Mouse (Mus musculus): Measurements from ENCODE around the gene Lgals9.
A peak's percentile ranks its signal among the peaks of the same experiment; 100 is the strongest.

The Lgals9 gene

DNA sequence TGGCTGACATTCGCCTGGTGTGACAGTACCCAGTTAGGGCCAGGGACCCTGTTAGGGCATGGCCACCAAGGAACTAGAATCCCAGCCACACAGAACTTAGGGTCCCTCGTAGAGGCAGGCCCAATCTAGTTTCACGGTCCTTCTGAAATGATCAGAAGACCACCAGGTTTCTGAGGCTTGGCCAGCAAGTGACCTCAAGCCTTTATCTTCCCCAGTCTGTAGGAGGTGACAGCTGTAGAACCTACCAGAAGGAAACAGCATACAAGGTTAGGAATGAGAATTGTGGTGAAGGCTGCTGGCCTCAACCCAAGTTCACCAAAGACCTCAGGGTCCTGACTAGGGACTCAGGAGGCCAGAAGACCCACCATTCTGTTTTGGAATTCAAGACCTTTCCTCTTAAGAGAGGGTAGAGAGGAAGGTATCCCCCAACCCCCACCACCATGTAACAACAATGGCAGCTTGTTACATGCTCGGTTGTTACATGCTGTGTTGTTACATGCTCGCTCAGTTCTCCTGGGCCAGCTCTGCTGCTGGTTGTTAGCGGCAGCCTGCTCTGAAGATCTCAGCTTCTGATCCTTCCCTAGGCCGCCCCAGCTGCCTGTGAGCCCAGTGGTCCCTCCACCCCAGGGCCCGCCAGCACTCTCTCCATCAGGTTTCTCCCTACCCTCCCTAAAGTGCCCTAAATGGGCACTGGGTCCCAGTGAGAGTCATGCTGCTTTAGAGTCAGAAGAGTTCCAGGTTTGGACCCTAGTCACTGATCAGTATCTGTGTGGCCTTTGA is 7.8 kb downstream of the Lgals9 start:
- DNase-seq (ENCODE audit: low read depth) = no peak

DNA sequence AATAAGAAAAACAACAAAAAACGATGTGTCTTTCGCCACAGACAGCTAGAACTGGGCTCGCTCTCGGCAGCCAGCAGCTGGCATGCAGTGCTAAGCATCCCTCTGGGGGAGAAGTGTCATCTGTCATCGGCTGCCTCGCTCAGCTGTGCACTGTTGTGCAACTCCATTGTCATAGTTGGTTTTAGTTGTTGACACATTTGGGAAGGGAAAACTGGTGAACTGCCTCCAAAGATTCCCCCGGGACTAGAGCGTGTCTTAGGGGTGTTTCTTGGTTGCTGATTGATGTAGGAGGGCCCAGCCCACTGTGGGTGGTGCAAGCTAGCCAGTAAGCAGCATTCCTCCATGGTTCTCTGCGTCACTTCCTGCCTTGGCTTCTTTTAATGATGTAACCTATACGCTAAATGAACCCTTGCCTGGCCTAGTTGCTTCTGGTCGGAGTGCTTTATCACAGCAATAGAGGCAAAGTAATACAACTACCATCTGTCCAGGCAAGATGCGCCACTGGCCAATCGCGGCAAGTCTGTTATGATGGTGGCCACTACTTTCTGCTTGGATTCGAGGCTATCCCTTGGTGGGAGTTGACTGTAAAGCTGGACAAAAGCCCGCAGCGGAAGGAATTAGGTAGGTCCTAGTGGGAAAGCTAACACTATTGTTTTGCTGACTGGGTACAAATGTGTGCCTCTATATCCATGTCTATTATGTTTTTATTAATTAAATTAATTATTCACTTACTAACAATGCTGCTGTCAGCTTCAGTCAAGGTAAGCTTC is 11.2 kb downstream of the Lgals9 start:
- peak; percentile 56 for DNase-seq (ENCODE audit: low read depth)

DNA sequence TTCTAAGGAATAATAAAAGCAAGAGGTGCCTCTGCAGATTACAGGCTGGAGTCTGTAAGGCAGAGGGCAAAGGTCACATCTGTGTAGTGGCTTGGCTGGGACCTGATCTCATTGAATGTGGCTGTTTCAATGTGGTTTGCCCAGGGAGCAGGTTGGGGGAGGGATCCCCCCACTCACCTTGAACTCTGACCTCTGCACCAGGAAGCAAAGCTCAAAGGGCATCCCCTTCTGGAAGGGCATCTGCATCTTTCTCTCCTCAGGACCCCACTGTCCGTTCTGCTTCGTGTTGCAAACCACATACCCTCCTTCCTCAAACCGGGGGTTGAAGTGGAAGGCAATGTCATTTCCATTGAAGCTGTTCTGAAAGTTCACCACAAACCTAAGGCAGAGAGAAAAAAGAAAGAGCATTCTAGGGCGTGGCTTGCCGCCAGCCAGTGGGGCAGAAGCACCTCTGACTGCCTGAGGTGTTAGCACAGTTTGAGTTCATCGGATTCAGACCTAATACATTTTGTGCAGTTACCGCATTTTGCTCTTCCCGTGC is 11.9 kb downstream of the Lgals9 start:
- DNase-seq (ENCODE audit: low read depth) = peak; percentile 52

DNA sequence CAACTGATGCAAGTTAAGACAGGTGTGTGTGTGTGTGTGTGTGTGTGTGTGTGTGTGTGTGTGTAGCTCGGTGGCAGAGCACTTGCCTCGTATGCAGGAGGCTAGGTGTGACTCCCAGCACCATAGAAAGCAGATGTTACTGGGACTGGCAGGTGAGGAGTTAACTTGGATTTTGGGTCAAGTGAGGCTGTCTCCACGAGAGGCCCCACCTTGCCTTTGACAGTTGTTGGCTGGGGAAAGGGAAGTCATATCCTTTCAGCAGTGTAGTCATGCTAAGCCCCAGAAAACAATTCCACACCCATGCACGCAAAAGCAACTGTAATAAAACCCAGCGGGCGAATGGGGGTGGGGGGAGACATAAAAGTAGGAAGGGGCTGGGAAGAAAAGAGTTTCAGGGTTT is 12.4 kb downstream of the Lgals9 start:
- no peak for DNase-seq (ENCODE audit: low read depth)

DNA sequence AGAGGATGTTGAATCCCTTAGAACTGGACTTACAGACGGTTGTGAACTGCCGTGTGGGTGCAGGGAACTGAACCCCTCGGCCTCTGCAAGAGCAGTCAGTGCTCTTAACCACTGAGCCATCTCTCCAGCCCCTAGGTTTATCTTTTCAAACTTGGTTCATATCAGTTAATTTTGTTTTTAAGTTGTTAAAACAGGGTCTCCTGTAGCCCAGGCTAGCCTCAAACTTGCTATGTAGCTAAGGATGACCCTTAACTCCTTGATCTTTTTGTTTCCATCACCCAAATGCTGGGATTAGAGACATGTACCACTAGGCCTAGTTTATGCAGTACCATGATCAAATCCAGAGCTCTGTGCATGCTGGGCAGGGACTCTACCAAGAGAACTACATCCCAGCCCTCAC is 13.0 kb downstream of the Lgals9 start:
- DNase-seq (ENCODE audit: low read depth) = no peak

DNA sequence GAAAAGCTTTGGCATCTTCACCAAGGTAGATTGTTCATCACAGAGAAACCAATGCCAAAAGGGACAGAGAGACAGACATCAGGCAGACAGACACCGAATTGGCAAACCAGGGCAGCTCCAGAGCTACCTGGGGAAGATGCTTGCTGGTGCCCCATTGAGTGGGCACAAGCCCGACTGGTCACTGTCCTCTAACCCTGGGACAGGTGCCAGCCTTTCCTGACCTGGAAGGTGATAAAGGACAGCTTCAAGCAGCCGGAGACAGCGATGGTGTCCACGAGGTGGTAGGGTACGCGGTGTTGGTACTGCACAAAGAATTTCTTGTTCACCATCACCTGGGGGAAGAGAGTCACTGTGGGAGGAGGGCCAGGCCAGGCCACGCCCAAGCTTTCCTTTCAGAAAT is 13.7 kb downstream of the Lgals9 start:
- DNase-seq (ENCODE audit: low read depth) = no peak

DNA sequence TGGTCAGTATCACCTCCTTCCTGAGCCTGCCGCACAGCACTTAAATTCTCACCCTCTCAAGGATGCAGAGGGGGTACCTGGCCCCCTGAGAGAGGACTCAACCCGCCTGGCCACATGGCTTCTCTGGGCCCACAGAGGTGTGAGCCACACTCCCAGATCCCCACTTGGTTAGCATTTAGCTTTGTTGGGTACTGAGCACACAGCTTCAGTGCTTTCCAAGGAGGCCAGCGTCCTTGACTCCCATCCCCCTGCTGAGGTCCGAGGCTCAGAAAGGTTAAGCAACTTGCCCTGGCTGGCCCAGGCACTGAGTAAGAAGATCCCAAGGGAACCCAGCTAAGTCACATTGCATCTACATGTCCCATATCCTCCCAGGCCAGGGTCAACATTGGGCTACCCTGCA is 16.6 kb downstream of the Lgals9 start:
- no peak for DNase-seq (ENCODE audit: low read depth)

DNA sequence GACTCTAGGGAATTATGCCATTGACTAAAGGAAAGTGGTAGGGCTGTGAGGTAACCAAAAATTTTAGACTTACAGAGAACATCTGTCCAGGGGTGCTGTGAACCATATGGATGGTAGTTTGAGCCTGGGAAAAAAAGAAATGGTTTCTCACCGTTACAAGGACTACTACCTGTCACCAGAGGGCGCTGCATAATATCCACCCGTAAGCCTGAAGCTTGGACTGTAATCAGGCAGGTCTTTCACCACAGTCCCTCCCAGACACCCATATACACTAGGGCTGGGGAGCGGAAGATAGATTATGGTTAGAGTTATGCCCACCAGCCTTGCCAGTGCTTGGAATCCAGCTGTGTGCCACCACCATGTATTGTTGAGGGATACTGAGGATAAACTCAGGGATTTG is 17.4 kb downstream of the Lgals9 start:
- DNase-seq (ENCODE audit: low read depth) = peak; percentile 73

DNA sequence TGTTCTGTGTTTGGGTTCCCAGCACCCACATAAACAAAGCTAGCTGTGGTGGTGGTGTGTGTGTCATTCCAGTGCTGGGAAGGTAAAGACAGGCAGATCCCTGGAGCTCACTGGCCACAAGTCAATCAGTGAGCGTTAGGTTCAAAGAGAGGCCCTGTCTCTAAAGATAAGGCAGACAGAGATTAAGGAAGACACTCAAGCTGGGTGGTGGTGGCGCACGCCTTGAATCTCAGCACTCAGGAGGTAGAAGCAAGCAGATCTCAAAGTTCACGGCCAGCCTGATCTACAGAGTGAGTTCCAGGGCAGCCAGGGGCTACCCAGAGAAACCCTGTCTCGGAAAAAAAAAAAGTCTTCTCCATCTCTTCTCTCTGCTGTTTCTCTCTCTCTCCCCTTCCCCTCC is 23.5 kb downstream of the Lgals9 start:
- DNase-seq (ENCODE audit: low read depth) = no peak

DNA sequence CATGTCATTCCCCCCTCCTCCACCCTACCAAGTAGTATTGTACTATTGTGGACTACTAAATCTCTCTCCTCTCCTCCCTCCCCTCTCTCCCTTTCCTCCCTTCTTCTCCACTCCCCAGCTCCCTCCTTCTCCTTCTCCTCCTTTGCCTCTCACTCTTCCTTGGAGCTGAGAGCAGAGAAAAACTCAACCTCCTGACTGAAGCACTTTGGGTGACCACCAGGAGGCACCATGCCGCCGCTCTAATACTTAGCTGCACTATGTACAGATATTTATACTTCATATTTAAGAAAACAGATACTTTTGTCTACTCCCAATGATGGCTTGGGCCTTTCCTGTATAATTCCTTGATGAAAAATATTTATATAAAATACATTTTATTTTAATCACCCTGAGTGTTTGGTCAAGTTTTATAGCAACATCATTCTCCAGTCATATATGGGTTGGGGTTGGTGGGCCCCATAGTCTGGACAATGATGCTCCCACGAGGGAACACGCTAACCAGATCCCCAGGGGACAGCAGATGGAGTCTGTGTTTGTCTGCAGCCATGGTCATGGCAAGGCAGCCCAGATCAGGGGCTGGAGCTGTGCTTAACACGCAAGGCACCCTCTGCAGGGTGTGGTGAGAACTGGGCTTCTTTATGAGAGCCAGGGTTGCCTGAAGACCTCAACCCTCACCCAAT is 24.8 kb downstream of the Lgals9 start:
- peak; percentile 23 for DNase-seq (ENCODE audit: low read depth)

DNA sequence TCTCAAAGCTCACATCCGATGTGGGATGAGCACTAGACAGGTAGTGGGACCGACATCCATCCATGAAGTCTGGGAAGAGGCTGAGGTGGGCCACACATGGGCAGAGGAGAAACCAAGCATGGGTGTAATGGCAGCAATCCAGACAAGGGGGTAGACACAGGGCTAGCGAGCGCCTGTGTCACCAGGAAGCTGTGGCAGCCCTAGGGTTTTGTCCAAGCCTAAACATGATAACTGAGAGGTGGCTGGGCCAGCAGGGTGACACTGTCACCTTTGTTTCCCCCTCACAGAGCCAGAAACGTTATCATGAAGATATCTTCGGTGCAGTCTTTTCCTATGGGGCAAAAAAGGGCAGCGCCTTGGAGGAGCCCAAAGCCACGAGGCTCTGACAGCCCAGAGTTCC is 25.4 kb downstream of the Lgals9 start:
- no peak for DNase-seq (ENCODE audit: low read depth)

DNA sequence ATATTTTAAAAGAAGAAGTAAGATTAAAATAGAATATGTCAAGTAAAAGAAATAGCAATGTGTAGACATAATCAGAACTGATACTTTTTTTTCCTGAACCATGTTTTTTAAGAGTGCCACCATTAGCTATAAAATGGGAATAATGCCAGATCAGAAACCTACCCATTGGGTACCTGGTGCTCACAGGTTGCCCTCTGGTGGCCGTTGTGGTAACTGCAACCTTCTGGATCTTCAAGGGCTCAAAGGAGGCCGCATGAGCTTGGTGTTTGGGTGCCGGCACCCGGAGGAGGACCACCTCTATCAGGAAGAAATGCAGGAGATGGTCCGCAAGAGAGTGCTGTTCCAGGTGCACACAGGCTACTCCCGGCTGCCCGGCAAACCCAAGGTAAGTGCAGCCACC is 28.5 kb downstream of the Lgals9 start:
- DNase-seq (ENCODE audit: low read depth) = peak; percentile 85

DNA sequence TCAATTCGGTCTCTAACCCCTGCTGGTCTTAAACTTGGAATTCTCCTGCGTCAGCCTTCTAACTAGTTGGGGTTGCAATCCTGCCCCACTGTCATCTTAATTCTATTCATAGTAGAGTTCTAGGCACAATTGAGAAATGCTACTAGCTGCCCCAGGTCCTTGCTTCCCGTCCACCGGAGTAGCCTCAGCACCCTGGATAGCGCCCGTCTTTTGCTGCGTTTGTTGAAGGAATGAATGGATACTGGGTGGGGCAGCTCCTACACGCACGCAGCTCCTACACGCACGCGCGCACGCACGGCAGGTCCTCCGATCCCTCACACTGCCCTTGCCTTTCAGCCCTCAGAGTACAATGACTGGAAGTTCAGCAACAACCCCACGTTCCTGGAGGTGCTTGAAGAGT is 32.3 kb downstream of the Lgals9 start:
- peak; percentile 18 for DNase-seq (ENCODE audit: low read depth)

DNA sequence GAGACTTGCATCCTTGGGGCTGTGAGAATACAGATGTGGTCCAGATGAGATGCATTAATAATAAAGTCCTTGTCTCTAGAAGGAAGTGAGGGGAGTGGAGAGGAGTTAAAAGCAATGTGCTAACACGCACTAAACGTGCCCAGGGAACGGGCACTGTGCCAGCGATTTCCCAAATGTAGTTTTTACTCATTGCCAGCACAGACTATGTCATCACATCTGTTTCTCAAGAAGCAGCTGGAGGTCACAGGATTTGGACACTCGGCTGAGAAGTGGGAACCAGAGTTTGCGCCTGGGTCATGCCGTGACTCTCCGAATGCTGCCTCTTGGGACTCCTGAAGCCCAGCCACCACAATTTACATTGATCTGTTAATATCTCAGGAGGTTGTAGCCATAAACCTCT is 34.4 kb downstream of the Lgals9 start:
- DNase-seq (ENCODE audit: low read depth) = no peak

DNA sequence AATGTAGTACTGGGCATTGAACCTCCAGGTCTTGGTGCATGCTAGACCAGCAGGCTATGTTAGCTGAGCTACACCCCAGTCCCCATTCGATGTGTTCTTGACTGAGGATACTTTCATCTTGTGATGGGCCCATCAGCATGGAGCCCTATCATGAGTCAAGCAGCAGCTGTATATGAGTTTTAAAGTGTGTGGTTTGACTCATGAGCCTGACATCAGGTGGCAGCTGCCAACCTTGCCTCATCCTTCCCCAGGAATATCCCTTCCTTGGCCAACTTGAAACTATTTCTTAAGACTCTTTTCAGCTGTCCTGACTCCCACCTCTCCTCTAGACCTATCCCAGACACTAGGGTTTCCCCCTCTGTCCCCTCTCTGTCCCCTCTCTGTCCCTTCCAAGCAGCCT is 41.7 kb downstream of the Lgals9 start:
- DNase-seq (ENCODE audit: low read depth) = no peak

DNA sequence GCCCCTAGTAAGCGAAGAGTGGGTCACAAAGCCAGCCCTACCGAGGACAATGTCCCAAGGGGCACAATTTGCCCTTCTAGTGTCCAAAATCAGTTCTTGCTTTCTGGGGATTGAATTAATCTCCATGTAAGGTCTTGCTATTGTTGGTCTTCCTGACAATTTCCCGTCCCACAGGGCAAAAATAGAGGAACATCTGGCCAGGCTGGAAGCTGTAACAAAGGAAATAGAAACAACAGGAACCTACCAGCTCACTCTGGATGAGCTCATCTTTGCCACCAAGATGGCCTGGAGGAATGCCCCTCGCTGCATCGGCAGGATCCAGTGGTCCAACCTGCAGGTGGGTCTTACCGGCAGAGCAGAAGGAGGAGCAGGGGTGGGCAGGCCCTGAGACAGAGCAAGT is 49.6 kb downstream of the Lgals9 start:
- DNase-seq (ENCODE audit: low read depth) = no peak

DNA sequence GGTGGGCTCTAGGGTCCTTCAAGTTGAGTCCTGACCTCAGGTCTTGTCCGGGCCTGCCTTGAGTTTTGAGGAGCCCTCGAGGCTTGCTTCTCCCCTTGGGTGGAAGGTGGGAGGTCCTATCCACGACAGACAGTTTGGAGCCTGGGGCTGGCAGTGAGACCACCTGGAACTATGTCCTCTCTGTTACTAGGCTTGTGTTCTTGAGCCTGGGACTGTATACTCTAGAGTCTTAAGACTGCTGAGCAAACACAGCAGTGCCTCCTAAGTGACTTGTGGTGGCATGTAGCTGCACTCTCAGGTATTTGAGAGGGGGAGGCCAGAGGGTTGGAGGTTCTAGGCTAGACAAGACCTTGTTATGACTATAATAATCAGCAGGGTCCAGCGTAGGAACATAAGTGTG is 50.0 kb downstream of the Lgals9 start:
- no peak for DNase-seq (ENCODE audit: low read depth)

DNA sequence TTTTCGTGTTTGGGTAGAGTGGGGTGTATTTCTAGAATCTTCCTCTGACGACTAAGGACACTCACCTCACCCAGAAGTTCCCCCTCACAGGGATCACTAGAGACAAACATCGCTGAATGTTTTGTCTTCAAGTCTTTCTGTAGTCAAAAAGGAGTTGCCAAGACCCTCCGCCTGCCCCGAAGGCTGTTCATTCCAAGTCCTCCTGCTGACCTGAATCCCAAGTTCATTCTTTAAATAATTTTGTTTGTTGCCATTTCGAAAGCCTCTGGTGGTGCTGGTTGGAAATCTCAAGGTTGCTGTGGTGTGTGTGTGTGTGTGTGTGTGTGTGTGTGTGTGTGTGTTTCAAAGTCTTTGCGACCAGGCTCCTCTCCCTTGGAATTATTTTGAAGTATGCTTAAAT is 50.4 kb downstream of the Lgals9 start:
- no peak for DNase-seq (ENCODE audit: low read depth)

DNA sequence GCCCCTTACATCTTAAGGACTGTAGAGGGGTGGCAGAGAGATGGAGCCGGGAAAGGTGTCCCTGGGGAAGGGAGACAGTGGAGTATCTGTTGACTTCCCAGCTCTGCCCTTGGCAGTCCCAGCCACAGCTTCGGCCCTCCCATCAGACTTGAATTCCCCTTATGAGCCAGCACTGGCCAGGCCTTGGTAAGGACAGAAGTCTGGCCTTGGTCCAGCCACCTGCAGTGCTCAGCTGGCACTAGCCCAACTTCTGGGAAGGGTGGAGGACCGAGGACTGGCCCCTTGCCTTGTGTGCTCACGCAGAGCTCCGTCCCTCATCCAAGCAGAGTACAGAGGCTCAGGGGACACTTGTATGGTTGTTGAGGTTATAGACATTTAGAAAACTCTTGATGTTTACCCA is 55.4 kb downstream of the Lgals9 start:
- no peak for DNase-seq (ENCODE audit: low read depth)

DNA sequence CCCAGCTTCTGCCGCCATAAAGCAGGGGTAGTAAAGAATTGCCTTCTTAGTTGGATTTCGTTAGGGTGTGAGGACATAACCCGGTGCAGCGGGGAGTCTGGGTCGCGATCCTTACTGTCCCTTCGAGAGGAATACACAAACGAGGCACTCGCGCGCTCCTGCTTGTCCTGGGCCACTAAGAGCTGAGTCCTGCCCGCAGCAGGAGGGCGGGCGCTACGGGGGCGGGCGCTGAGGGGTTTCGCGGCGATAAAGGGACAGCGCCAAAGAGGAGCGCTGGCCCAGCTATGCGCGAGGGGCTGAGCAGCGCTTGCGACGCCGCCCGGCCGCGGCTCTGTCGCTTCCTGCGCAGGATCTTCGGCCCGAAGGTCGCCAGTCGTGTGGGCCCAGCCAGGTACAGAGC is 59.8 kb downstream of the Lgals9 start:
- peak; percentile 23 for DNase-seq (ENCODE audit: low read depth)

DNA sequence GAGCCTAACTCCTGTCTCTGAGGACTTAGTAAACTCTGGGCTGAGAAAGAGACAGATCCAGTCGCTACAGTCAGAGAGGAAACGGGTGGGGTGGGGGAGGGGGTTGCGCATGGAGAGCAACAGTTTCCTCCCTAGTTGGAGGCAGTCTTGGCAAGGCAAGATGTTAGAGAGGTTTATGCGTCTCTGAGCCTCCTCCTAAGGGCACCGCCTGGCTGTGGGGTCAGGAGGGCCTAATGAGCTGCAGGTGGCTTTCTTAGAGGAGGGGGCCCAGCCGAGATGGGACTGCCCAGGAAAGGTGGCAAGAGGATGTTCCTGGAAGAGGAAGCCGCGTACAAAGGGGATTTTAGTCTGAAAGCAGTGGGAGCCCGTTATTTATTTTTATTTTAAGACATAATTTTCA is 60.6 kb downstream of the Lgals9 start:
- DNase-seq (ENCODE audit: low read depth) = peak; percentile 27

DNA sequence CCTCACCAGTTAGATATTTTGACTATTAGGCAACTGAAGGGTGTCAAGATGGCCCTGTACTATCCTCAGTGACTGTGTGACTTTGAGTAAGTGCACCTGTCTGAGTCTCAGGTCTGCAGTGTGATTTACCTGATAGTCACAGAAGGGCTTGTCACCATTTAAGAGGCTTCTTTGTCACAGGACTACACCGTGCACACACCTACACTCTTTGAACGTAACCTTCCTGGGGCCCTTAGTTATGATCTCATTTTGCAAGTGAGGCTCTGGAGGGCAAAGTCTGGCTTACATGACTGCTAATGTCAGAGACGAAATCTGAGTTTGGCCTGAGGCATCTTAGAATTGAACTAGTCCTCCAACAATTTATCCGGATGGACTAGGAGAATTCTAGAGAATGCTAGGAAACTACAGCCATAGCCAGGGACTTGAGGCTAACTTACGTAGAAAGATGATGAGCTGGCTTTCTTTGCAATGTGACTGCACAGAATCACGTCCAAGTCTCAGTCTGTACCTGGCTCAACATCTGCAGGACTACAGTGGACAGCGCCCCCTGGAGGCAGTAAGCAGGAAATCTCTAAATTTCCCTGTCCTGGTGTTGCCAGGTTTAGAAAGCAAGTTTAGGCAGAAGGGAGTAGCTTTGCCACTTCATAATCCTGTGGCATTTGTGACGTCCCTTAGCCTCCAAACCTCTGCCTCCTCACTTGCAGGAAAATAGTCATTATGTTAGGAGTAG is 61.9 kb downstream of the Lgals9 start:
- DNase-seq (ENCODE audit: low read depth) = peak; percentile 73
